Mouse (Mus musculus) c-Kit-positive CD71-negative TER-119-negative erythroid progenitor cells, embryonic 14.5 days (primary cell): ENCODE data around the gene Hmgcr.
A peak's percentile ranks its signal among the peaks of the same experiment; 100 is the strongest.

Experiments used
- DNase-seq: peaks from one replicate; pipeline ENCODE4 v3.0.0-alpha.2; 2013; ENCODE audit warnings: low read depth

Gene Hmgcr

DNA sequence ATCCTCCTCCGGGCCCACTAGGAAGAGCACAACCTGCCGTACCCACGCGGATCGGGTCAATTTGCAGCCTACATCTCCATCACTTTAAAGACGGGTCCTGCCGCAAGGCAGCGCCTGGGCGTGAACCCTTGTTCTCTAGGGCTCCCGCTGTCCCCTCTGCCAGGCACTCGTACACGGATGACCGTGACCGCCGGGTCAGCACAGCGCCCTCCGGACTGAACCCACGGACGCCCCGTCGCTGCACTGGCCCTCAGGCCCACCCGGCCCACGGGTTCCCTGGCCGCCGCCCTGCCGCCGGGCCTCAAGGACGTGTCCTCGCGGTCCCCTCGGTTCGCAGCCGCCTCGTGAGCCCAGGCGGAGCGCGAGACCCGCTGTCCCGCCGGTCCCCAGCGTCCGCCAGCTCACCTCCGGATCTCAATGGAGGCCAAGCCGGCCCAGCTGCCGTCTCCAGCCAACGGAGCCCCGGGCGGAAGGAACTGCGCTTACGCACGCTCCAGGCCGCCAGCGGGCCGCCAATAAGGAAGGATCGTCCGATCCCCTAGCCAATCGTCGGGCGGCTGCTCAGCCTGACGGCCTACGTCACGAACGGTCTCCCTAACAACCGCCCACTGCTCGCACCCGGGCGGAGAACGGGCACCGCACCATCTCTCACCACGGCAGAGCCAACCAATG lies at the start of gene Hmgcr:
TSS of gene Hmgcr (minus strand) at position 531 of the 672 bp plus-strand sequence.
- DNase-seq, result peak; percentile 90

DNA sequence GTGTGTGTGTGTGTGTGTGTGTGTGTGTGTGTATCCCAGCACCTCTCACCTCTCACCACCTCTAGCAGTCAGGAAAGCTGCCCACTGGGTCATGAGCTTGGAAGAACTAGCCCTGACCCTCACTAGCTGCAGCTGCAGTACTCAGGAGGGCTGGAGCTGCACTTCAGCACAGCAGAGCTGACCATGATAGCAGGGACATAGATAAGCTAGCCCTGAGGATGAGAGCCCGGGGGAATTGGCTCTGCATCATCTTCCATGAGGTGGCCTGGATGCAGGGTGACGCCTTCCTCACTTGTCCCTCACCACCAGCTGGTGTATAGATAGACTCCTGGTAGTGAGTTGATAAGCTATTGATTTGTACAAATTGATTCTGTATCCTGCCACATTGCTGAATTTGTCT lies 49.3 kb upstream of the Hmgcr start:
- no peak for DNase-seq

DNA sequence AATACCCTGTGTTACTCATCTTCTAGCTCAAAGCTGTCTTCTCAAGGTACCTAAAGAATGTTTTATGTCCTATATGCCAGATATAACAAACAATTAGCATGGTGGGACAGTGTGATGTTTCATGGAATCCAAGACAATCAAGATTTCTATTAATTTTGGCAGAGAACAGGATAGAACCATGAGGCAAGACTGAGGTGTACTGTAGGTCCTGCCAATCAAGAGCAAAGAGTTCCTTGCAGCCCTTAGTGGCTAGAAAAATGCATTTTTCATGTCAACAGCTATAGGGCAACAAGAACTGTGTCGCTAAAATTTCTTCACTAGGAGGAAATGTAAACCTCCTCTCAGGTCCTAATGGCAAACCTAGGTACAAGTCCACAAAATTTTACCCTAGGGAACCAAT lies 47.1 kb upstream of the Hmgcr start:
- DNase-seq, result no peak

DNA sequence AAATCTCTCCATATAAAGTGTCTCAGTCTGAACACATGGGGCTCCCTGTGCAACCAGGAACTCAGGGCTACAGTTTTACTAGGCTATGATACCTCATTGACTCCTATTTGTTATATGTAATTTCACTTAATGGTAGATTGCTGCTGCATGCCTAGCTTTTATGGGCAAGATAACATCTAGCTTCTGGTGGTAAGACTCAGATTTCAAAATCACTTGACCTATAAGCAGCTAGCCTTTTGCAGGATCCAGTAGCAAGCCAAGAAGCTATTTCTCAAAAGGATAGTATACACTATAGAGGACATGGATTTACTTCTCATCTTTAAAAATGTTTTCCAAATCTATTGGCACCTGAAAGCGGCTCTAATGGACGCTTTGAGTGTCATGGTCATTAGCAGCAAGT lies 45.6 kb upstream of the Hmgcr start:
- no peak for DNase-seq

DNA sequence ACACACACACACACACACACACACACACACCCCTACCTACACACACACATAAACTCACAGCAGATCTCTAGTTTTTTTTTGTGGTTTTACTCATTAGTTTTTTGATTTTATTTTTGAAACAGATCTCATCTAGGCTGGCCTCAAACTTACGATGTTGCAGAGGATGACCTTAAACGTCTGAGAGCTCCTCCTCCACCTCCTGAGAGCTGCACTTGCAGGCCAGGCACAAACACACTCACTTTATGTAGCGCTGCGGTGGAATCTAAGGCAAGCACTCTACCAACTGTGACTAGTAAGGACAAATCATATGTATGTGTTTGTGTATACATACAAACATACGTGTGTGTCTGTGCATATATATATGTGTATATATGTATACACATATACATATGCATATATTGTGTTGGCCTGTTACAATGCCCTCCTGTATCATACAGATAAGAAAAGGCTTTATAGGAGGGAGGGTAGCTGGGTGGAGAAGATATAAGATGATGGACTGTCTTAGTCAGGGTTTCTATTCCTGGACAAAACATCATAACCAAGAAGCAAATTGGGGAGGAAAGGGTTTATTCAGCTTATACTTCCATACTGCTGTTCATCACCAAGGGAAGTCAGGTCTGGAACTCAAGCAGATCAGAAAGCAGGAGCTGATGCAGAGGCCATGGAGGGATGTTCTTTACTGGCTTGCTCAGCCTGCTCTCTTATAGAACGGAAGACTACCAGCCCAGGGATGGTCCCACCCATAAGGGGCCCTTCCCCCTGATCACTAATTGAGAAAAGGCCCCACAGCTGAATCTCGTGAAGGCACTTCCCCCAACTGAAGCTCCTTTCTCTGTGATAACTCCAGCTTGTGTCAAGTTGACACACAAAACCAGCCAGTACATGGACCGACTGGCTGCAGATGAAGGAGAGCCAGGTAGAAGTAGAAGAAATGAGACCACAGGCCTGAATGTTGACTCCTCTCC lies 38.8 kb upstream of the Hmgcr start:
- no peak for DNase-seq

DNA sequence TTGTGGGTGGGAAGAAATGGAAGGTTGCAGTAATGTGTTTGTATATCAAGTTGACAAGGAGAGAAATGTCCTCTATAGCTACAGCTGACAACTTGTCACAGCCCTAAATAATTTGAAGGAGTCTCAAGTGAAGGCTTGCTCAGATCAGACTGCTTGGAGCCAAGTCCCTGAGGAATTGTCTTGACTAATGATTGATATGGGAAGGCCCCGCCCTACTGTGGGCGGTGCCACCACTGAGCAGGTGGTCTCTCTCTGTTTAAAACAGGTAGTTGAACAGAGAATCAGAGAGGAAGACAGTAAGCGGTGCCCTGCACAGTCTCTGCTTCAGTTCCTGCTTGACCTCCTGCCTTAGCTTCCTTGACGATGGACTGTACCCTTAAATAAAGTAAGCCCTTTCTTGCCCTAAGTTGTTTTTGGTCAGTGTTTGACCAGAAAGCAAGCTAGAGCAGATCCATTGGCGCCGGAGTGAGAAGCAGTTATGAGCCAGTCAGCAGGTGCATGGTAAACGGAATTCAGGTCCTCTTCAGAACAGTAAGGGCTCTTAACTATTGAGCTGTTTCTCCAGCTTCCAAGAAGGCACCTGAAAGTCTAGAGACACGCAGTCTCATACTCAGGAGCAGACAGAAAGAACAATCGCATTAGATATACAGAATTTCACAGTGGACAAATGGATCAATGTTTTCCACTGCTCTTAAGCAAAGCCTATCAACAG lies 32.0 kb upstream of the Hmgcr start:
- no peak for DNase-seq

DNA sequence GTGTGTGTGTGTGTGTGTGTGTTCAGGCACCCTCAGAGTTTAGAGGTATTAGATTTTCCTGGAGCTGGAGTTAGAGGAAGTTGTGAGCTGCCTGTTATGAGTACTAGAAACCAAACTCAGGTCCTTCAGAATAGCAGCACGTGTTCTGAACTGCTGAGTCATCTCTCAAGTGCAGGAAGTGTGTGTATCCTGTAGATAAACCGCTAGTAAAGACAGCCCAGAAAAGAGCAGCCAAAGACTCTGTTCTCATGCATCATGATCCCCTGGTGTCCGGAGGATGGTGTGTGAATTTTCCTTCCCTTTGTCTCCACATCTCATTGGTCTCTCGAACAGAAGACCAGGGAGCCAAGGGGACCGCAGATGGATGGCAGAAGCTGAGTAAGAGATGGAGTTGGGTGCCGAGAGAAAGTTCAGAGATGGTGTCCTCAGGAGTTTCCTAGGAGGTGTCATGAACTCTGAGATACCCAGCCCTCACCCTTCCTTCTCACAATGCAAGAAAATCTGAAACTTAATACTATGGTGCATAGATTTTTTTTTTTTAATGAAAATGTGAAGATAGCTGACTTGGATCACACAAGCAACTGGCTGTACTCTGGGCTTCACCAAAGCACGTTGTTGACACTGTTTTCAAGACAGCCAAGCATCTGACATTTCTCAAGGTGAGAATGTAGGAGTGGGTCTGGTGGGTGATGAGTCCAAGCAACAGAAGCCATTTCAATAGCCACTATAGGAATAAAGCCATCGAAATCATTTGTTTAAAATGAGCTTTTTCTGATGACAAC lies 27.3 kb upstream of the Hmgcr start:
- peak; percentile 68 for DNase-seq

DNA sequence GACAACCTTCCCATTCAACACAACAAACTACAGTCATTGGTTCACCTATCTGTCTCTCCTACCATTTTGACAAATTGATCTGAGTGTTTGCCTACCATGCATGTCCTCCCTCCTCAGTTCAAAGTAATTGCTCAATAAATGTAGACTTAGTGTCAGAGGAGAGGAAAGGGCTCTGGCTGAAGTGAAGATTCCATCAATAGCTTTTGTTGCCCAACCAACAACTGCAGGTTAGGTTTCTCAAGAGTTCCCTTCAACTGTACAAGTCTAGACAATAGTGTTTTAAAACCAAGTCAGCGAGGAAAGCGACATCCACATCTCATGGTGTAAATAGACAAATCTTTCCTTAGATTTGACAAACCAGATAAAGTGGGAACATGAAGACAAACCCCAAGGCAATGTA lies 24.7 kb upstream of the Hmgcr start:
- no peak for DNase-seq

DNA sequence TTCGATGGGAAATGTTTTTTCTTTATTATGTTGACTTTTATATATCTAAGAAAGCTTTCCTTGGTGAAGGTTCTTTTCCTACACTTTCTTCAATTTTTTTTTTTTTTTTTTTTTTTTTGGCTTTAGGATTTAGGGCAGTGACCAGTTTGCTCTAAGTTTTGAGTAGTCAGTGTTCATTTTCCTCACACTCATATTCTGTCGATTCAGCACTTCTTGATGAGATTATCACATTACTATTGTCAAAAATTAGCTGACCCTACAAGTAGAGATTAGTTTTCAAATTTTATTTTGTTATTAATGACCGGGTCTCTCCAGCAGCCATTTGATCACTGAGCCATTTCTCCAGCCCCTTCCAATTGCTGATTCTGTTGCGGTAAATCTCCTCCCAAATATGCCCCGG lies 19.2 kb upstream of the Hmgcr start:
- DNase-seq, result no peak

DNA sequence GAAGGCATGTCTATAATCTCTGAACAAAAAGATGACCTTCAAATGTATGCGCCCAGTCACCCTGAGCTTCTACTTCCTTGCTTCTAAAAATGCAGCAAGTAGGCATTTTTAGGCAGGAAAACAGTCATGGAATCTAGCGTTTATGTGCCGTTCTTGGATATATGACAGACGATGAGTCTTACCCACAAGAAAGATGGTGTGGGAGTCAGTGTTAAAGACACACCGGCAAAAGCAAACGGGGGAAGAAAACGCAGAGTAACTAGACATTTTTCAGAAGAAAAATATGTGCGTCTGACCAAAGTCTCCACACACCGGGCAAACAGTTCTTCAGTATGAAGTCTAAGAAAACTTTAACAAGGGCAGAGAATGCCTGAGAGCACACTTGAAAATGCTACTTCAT lies 16.5 kb upstream of the Hmgcr start:
- DNase-seq, result no peak

DNA sequence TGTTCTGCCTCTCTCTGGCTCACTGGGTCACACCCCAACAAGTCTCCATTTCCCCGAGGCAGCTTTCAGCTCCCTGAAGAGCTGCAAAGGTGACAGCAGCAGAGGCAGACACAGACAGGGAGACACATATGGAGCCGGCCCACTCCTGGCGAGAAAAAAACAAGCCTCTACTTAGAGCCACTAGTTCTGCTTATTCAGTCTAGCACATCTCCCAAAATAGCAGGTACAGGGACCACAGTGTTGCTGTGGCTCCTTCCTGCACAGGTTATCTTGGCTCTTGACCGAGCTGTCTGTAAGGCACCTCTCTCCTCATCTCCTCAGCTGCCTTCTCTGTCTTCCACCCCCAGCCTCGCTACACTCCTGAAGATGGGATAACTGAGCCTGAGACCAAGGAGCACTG lies 14.0 kb upstream of the Hmgcr start:
- no peak for DNase-seq

DNA sequence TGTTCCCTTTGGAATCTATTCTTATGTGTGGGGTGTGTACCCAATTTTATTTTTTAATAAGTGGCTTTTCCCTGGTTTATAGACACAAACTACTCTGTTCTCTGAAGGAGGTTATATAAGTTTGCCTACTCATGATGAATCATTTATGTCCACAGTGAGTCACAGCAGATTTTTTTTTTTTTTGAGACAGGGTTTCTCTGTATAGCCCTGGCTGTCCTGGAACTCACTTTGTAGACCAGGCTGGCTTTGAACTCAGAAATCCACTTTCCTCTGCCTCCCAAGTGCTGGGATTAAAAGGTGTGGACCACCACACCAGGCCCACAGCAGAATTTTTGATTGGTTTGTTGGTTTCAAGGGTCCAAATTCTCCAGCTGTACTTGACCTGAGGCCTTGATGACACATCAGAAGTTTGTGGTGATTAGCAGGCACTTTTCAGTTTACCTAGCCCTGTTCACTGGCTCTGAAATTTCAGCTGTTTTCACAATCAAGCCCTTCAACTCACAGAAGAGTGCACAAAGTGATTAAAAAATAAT lies 10.4 kb upstream of the Hmgcr start:
- DNase-seq, result no peak

DNA sequence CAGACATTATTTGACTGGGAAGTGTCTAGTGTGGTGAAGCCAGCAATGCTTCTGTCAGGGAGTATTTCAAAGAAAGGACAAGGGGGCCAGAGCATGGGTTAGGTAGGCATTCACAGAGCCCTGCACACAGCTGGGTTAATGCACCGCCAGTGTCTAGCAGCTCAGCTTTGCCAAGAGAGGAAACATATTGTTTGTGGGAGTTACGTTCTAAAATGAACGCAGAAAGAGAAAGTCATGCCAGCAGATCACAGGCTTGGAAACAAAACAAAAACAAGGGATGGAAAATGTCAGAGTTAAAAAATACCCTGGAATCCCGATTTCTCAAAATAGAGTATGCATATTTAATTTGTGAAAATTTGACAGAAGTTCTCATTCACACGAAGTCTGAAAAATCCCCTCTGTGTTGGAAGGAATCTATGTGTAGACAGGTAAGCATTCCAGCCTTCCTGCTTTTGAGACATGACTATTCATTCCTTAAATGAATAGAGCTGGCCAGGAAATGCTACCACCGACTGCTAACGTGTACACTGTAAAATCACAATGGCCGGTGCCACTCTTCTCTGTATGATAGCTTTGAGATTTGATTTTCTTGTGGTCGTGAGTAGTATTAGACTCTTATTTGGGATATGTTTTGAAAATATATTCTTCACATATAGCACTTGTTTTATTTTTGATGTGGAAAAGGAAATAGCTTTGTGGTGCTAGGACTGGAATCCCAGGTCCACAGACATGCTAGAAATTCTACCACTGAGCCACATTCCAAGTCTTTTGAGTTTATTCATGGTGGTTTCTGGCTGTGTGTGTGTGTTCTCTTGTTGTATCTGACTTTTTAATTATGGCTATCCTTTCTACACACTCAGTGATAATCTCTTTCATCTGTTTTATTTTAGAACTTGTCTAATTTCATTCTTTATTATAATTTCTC lies 9.7 kb upstream of the Hmgcr start:
- DNase-seq, result no peak

DNA sequence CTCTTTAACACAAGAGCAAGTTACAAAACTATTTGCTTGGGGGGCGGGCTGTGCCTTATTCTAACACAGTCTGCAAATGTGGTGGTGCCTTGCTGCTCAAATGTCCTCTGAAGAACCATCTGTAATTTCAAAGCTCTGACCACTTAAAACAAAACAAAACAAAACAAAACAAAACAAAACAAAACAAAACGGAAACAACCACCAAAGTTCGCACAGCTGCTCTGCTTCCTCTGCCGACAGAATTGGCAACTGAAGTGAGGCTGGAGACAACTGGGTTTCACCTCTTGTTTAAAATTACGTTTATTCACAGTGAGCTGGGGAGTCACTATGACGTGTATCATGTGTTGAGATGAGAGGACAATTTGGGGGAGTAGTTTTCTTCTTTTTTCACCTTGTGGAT lies 7.9 kb upstream of the Hmgcr start:
- no peak for DNase-seq

DNA sequence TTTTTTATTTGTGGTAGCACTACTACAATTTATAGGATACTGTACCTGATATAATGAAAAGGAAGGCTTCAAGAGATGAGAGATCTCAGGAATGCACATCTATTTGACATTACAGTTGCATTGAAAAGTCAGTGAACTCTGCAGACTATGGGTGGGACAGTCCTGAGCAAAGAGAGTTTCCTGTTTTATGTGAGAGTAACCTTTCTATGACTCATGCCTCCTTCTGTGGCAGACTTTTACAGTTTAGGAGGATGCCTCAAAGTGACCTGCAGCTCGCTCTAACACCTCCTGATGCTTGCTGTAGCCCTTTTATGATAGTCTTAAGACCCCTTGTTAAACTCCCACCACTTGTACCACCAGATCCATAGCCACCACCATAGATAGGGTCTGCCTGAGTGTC lies 6.3 kb upstream of the Hmgcr start:
- DNase-seq, result no peak

DNA sequence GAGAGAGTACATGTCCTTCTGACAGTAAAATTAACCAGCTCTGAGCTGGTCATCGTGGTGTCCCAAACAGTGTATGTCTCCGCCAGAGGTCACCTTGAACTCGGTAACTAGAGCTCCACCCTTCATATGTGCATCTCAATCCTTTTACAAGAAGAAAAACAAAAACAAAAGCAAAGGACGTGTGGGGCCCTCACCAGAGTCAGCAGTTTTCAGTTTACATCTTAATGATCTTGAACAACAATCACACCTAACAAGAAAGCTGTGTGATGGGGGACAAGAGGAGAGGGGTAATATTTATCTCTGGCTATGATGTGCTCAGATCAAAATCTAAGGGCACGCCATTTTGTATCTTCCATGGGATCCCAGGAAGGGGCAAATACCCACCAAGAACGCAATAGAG lies 5.0 kb upstream of the Hmgcr start:
- no peak for DNase-seq

DNA sequence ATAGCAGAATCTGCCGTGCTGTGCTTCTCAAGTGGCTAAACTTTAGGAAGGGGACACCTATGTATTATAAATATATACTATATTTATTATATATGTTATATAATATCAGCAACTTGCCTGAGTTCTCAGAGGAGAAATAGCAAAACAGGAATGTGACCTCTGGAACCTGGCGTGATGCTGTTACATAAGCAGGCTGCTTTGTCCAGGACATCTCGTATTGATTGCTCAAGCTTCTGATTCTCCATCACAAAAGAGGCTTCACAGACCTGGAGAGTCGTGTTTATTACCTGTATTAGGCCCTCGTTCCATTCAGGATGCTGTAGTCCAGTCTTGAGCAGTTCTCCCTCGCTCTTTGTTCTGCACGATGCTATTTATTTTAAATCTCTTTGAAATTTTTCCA lies 3.1 kb upstream of the Hmgcr start:
- no peak for DNase-seq

DNA sequence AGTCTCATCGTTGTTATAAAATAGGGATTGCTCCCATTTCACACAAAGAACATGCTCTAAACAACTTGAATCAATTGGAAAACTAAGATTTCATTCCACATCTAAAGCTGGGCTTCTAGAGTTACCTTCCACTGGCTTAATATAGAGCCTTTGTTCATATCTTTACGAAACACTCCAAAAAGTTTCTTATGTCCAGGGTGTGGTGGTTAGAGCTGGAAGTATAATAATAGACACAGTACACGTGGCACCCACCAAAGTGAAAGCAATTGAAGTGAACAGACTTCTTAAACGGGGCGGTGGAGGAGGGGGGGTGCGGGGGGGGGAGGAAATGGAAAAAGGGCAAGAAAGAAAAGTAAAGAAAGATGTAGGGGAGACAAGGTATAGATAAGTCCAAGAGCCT lies 1.5 kb upstream of the Hmgcr start:
- DNase-seq, result no peak

DNA sequence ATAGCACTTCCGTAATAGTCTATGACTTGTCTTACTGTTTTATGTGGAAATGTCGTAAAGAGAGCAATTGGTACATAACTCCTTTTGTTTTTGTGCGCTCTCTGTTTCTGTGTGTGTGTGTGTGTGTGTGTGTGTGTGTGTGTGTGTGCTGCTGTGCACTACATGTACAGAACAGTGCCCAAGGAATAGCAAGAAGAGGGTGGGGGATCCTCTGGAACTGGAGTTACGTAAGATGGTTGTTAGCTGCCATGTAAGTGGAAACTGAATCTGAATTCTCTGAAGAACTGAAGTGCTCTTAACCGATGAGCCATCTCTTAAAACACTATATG lies 1.1 kb upstream of the Hmgcr start:
- DNase-seq, result no peak

DNA sequence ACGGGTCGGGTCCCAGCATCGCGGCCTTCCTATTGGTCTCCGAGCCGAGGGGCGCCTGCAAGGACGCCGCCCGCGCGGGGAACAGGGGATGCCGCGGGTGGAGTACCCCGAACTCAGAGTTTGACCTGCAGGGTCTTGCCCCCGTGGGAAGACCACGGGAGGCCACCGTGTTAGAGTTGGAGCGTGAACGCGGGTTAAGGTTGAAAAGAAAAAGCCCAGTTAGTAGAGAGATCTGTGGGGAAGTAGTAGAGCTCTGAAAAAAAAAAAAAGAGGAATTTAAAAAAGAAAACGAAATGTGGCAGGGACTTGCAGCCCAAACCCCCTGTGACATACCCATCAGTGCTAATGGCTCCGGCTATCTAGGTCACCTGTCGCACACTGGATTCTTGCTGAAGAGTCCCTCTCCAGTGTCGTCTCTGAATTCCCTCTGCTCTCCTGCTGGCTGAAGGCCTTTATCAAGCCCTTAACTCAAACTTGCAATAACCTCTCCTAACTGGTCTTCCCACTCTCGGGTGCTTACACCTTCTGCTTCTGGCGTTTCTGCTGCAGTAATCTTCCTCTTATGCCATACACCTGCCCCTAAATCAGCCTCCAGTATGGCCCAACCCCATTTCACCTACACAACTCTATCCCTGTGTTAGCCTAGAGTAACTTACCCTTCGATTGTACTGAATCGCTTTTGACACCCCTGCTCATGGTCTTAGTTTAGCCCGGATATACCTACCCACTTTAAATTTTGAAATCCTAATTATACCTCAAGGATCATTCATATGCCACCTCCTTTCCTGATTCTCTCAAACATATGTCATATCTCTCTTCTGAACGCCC lies 556 bp upstream of the Hmgcr start:
- DNase-seq, result no peak
